Mouse (Mus musculus) stomach, embryonic 16.5 days (tissue): Measurements from ENCODE around the gene Pard3b. TPM values are rescaled to one million over a fixed set of nuclear protein-coding genes. Genes with fewer than 3 reads are reported as not detected.

ENCODE experiments used
- ATAC-seq: fragments of 200-750 bp; cut with Nextera tagmentation; 2 replicates; pipeline ENCODE4 v1.8.0; 2017; ENCODE audit warnings: moderate number of reproducible peaks, moderate TSS enrichment; ENCODE audit not compliant: insufficient read depth, low FRiP score
- H3K27ac ChIP-seq: fragments of 300-500 bp; sonication (generic); 2 replicates; pipeline ENCODE4 v1.5.1; 2014; ENCODE audit warnings: low read length
- H3K27me3 ChIP-seq: fragments of 300-500 bp; sonication (generic); 2 replicates; pipeline ENCODE4 v1.6.1; 2014; ENCODE audit warnings: low read length, control low read depth, mixed read lengths; ENCODE audit not compliant: control insufficient read depth, insufficient read depth
- H3K36me3 ChIP-seq: fragments of 300-500 bp; sonication (generic); 2 replicates; pipeline ENCODE4 v1.6.1; 2014; ENCODE audit warnings: low read length; ENCODE audit not compliant: control insufficient read depth, insufficient read depth
- H3K4me1 ChIP-seq: fragments of 300-500 bp; sonication (generic); 2 replicates; pipeline ENCODE4 v1.6.1; 2014; ENCODE audit warnings: low read length, control low read depth, mixed read lengths; ENCODE audit not compliant: control insufficient read depth, insufficient read depth
- H3K4me2 ChIP-seq: fragments of 300-500 bp; sonication (generic); 2 replicates; pipeline ENCODE4 v1.6.1; 2014; ENCODE audit warnings: low read depth, low read length, mixed read lengths
- H3K4me3 ChIP-seq: fragments of 300-500 bp; sonication (generic); replicated peaks from 2 replicates; pipeline ENCODE4 v1.5.1; 2014; ENCODE audit warnings: mild to moderate bottlenecking, low read length
- H3K9ac ChIP-seq: fragments of 300-500 bp; sonication (generic); 2 replicates; pipeline ENCODE4 v1.6.1; 2014; ENCODE audit warnings: low read length
- H3K9me3 ChIP-seq: fragments of 300-500 bp; sonication (generic); replicated peaks from 2 replicates; pipeline ENCODE4 v1.6.1; 2016; ENCODE audit warnings: low read length, control low read depth; ENCODE audit not compliant: control insufficient read depth
- WGBS: fragments of 180-500 bp; shearing (Covaris S2); extraction: QIAGEN DNeasy Blood & Tissue Kit; methylation state at CpG from one replicate; pipeline ENCODE4 v1.1.7; 2014; 5-methylcytosine and 5-hydroxymethylcytosine counted together
- polyA plus RNA-seq: library from polyadenylated mRNA; unstranded; fragments of >200 nt; fragmentation: Nextera tagmentation; extraction: Ambion mirVana; gene quantifications from 2 replicates; pipeline ENCODE4 v1.2.1, GENCODE M21; 2015

Gene Pard3b
- polyA plus RNA-seq, 1 experiment from 2014 or later, result 15.7 TPM

GRCm38 (mm10) chr1:62254888-62255287, 616.3 kb downstream of the Pard3b start:
- no peaks in the 10 kb centered on the region for H3K27me3 ChIP-seq
- WGBS, result 88% methylated on average over 1 of the region's 1 CpGs
- H3K9ac ChIP-seq, result no peak overlapping the region
- no peak overlapping the region for H3K27ac ChIP-seq
- H3K9me3 ChIP-seq, result no peaks in the 10 kb centered on the region
- no peak for ATAC-seq
- H3K4me2 ChIP-seq, result no peak overlapping the region
- no peak overlapping the region for H3K4me3 ChIP-seq
- no peaks in the 10 kb centered on the region for H3K4me1 ChIP-seq
- no peaks in the 10 kb centered on the region for H3K36me3 ChIP-seq

GRCm38 (mm10) chr1:62276466-62276865, 637.8 kb downstream of the Pard3b start:
- 71% methylated on average over 3 of the region's 3 CpGs for WGBS
- no peak for ATAC-seq
- Histone ChIP-seq H3K4me3 (no peak overlapping the region), H3K4me1 (no peaks in the 10 kb centered on the region), H3K36me3 (no peaks in the 10 kb centered on the region), H3K27ac (no peak overlapping the region), H3K9me3 (no peaks in the 10 kb centered on the region), H3K9ac (no peak overlapping the region), H3K4me2 (no peak overlapping the region), H3K27me3 (no peaks in the 10 kb centered on the region)

DNA sequence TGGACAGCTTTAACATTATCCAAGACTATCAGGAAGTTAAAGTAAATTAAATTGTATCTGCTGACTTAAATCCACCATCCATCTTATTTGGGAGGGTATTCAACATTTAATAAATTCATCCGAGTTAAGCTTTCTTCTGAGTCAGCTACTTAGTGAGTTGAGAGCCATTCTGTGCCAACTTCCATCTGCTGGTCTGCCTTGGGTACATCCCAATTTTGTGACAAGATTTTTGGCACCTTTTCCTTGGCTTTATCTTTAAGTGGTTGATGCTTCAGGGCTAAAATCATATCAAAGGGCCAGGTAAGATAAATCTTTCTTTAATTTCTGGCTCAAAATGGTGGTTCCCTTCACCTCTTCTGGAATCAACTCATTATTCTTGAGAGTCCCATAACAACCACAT, 640.0 kb downstream of the Pard3b start:
- Histone ChIP-seq H3K4me1 (no peaks in the 10 kb centered on the region), H3K4me2 (no peak overlapping the region), H3K9ac (no peak overlapping the region), H3K9me3 (no peaks in the 10 kb centered on the region), H3K27ac (no peak overlapping the region), H3K27me3 (no peaks in the 10 kb centered on the region), H3K4me3 (no peak overlapping the region), H3K36me3 (no peaks in the 10 kb centered on the region)
- 68% methylated on average over 1 of the region's 1 CpGs for WGBS
- ATAC-seq, result no peak

DNA sequence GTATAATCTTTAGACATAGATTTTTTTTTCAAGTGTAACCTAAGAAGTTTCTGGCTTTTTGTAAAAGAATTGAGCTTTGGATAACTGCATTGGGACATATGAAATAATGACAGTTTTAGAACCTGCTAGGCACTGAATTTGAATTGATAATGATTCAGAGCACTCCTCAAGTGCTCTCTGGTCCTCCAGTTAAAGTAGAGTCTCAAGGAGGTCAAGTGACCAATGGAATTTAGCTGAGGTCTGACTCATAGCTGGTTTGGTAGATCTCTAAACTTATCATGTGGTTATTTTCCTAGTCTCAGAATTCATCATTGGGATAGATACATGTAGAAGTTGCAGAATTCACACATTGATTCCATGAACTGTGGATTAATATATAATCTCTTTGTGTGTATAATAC, 642.0 kb downstream of the Pard3b start:
- Histone ChIP-seq H3K9ac (no peak overlapping the region), H3K27me3 (no peaks in the 10 kb centered on the region), H3K4me3 (no peak overlapping the region), H3K4me2 (no peak overlapping the region), H3K9me3 (no peaks in the 10 kb centered on the region), H3K4me1 (no peaks in the 10 kb centered on the region), H3K36me3 (no peaks in the 10 kb centered on the region), H3K27ac (no peak overlapping the region)
- ATAC-seq, result no peak

- H3K27ac ChIP-seq, result no peak overlapping the region
- 65% methylated on average over 6 of the region's 6 CpGs for WGBS
- H3K36me3 ChIP-seq, result no peaks in the 10 kb centered on the region
- no peaks in the 10 kb centered on the region for H3K4me1 ChIP-seq
- no peak overlapping the region for H3K4me2 ChIP-seq
- H3K4me3 ChIP-seq, result no peak overlapping the region
- ATAC-seq, result no peak
- no peaks in the 10 kb centered on the region for H3K9me3 ChIP-seq
- no peak overlapping the region for H3K9ac ChIP-seq
- no peaks in the 10 kb centered on the region for H3K27me3 ChIP-seq
These were observed 644.2 kb downstream of the Pard3b start for GRCm38 (mm10) chr1:62282835-62283234.

- no peaks in the 10 kb centered on the region for H3K9me3 ChIP-seq
- no peaks in the 10 kb centered on the region for H3K4me1 ChIP-seq
- no peak for ATAC-seq
- no peaks in the 10 kb centered on the region for H3K36me3 ChIP-seq
- H3K27me3 ChIP-seq, result no peaks in the 10 kb centered on the region
- no peak overlapping the region for H3K4me2 ChIP-seq
- no peak overlapping the region for H3K9ac ChIP-seq
- H3K27ac ChIP-seq, result no peak overlapping the region
- no peak overlapping the region for H3K4me3 ChIP-seq
- WGBS, result 90% methylated on average over 2 of the region's 2 CpGs
These were observed 645.0 kb downstream of the Pard3b start for GRCm38 (mm10) chr1:62283624-62284023.

DNA sequence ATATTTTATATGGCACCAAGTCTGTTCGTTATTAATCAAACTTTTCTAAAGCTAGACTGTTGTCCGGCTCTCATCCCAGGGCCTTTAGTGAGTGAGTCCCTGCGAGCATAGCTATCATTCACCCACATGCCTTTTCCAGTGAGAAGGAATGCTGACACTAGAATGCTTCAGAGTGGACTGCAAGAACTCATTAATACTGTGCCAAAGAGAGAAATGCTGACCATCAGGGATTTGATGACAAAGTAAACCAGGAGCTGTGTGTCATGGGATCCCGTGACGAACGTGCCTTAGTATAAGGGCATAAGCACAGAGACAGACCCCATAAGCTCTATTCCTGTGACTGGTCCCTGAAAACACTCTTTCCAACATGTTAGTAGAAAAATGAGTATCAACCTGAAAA, 670.8 kb downstream of the Pard3b start:
- H3K4me3 ChIP-seq, result no peak overlapping the region
- H3K27ac ChIP-seq, result no peak overlapping the region
- H3K4me2 ChIP-seq, result no peak overlapping the region
- H3K36me3 ChIP-seq, result no peaks in the 10 kb centered on the region
- no peak overlapping the region for H3K9ac ChIP-seq
- WGBS, result 68% methylated on average over 6 of the region's 6 CpGs
- H3K4me1 ChIP-seq, result no peaks in the 10 kb centered on the region
- ATAC-seq, result no peak
- no peaks in the 10 kb centered on the region for H3K9me3 ChIP-seq
- no peaks in the 10 kb centered on the region for H3K27me3 ChIP-seq

- ATAC-seq, result no peak
- Histone ChIP-seq H3K4me3 (no peak overlapping the region), H3K9me3 (no peaks in the 10 kb centered on the region), H3K27me3 (no peaks in the 10 kb centered on the region), H3K4me2 (no peak overlapping the region), H3K4me1 (no peaks in the 10 kb centered on the region), H3K36me3 (no peaks in the 10 kb centered on the region), H3K9ac (no peak overlapping the region), H3K27ac (no peak overlapping the region)
- 51% methylated on average over 5 of the region's 5 CpGs for WGBS
These were observed 686.6 kb downstream of the Pard3b start for GRCm38 (mm10) chr1:62325237-62325636.

- Histone ChIP-seq H3K27ac (no peak overlapping the region), H3K9me3 (no peaks in the 10 kb centered on the region), H3K4me1 (no peaks in the 10 kb centered on the region), H3K9ac (no peak overlapping the region), H3K4me3 (no peak overlapping the region), H3K4me2 (no peak overlapping the region), H3K36me3 (no peaks in the 10 kb centered on the region), H3K27me3 (no peaks in the 10 kb centered on the region)
- ATAC-seq, result no peak
- 79% methylated on average over 5 of the region's 5 CpGs for WGBS
These were observed 689.1 kb downstream of the Pard3b start for GRCm38 (mm10) chr1:62327743-62328142.

GRCm38 (mm10) chr1:62328808-62329207, 690.2 kb downstream of the Pard3b start:
- Histone ChIP-seq H3K9me3 (no peaks in the 10 kb centered on the region), H3K9ac (no peak overlapping the region), H3K4me2 (no peak overlapping the region), H3K27me3 (no peaks in the 10 kb centered on the region), H3K4me1 (no peaks in the 10 kb centered on the region), H3K4me3 (no peak overlapping the region), H3K36me3 (no peaks in the 10 kb centered on the region), H3K27ac (no peak overlapping the region)
- no peak for ATAC-seq
- 34% methylated on average over 3 of the region's 3 CpGs for WGBS
